Mouse (Mus musculus): ENCODE data around the gene Frmd4b. TPM values are rescaled to one million over a fixed set of nuclear protein-coding genes. Genes with fewer than 3 reads are reported as not detected.
A peak's percentile ranks its signal among the peaks of the same experiment; 100 is the strongest.

Gene Frmd4b
- polyA plus RNA-seq, 1 experiment from 2014 or later, result 32.5 TPM

- Histone ChIP-seq H3K27ac (0 out of 2 replicates have a peak overlapping the region, but pooled peaks have one; percentile 16), H3K4me1 (peaks cover 18% of the 10 kb centered on the region), H3K36me3 (peaks cover 70% of the 10 kb centered on the region), H3K9me3 (no peaks in the 10 kb centered on the region), H3K27me3 (ENCODE audit: insufficient read depth, poor library complexity, severe bottlenecking) (no peaks in the 10 kb centered on the region), H3K4me3 (no peak overlapping the region)
- 87% methylated on average over 11 of the region's 11 CpGs for WGBS
- peak; percentile 66 for DNase-seq (ENCODE audit: low spot score)
Observed at GRCm38 (mm10) chr6:97306351-97306750, 311.0 kb downstream of the Frmd4b start.

DNA sequence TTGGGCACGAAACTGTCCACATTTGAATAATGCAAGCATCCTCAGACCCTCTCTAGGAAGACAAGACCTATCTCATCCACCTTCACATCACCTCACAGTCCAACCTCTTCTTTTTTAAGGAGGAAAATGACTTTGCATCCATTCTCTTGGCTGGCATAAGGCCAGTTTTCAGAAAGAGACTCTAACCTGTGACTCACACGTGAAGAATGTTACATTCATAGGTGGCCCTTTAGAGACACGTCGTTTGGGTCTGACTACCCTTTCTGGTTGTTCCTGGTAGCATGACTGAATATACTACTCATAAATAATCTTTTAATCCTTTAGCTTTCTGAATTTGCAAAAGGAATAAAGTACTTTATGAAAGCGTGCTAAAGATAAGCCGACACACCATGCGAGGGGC, 311.9 kb downstream of the Frmd4b start:
- peaks cover 79% of the 10 kb centered on the region for H3K36me3 ChIP-seq
- WGBS, result 78% methylated on average over 7 of the region's 7 CpGs

GRCm38 (mm10) chr6:97305010-97305409, 312.3 kb downstream of the Frmd4b start:
- Histone ChIP-seq H3K27ac (no peak overlapping the region), H3K4me1 (peaks cover 8% of the 10 kb centered on the region), H3K9me3 (no peaks in the 10 kb centered on the region), H3K27me3 (ENCODE audit: insufficient read depth, poor library complexity, severe bottlenecking) (no peaks in the 10 kb centered on the region), H3K36me3 (peaks cover 84% of the 10 kb centered on the region), H3K4me3 (no peak overlapping the region)
- WGBS, result 59% methylated on average over 11 of the region's 11 CpGs
- peak; percentile 72 for DNase-seq (ENCODE audit: low spot score)

More for the DNA sequence above, 311.9 kb downstream of the Frmd4b start:
- H3K27me3 ChIP-seq (ENCODE audit: insufficient read depth, poor library complexity, severe bottlenecking), result no peaks in the 10 kb centered on the region
- no peak overlapping the region for H3K27ac ChIP-seq
- peaks cover 10% of the 10 kb centered on the region for H3K4me1 ChIP-seq
- no peaks in the 10 kb centered on the region for H3K9me3 ChIP-seq
- peak; percentile 60 for DNase-seq (ENCODE audit: low spot score)
- no peak overlapping the region for H3K4me3 ChIP-seq

GRCm38 (mm10) chr6:97303277-97304109, 313.8 kb downstream of the Frmd4b start:
- WGBS, result 89% methylated on average over 9 of the region's 9 CpGs
- H3K4me1 ChIP-seq, result no peaks in the 10 kb centered on the region
- no peak overlapping the region for H3K27ac ChIP-seq
- no peak overlapping the region for H3K4me3 ChIP-seq
- peaks cover 88% of the 10 kb centered on the region for H3K36me3 ChIP-seq
- H3K9me3 ChIP-seq, result no peaks in the 10 kb centered on the region
- DNase-seq (ENCODE audit: low spot score), result peak; percentile 39
- H3K27me3 ChIP-seq (ENCODE audit: insufficient read depth, poor library complexity, severe bottlenecking), result no peaks in the 10 kb centered on the region

GRCm38 (mm10) chr6:97302303-97302702, 315.0 kb downstream of the Frmd4b start:
- WGBS, result 86% methylated on average over 7 of the region's 7 CpGs
- no peak for DNase-seq (ENCODE audit: low spot score)
- H3K27ac ChIP-seq, result no peak overlapping the region

GRCm38 (mm10) chr6:97300659-97301058, 316.7 kb downstream of the Frmd4b start:
- DNase-seq (ENCODE audit: low spot score), result peak; percentile 55
- H3K4me1 ChIP-seq, result no peaks in the 10 kb centered on the region
- H3K27me3 ChIP-seq (ENCODE audit: insufficient read depth, poor library complexity, severe bottlenecking), result no peaks in the 10 kb centered on the region
- H3K27ac ChIP-seq, result no peak overlapping the region
- 93% methylated on average over 6 of the region's 6 CpGs for WGBS
- peaks cover 93% of the 10 kb centered on the region for H3K36me3 ChIP-seq
- H3K9me3 ChIP-seq, result no peaks in the 10 kb centered on the region
- H3K4me3 ChIP-seq, result no peak overlapping the region

More at GRCm38 (mm10) chr6:97302303-97302702, 315.0 kb downstream of the Frmd4b start:
- H3K4me1 ChIP-seq, result no peaks in the 10 kb centered on the region
- H3K27me3 ChIP-seq (ENCODE audit: insufficient read depth, poor library complexity, severe bottlenecking), result no peaks in the 10 kb centered on the region
- H3K9me3 ChIP-seq, result no peaks in the 10 kb centered on the region
- peaks cover 90% of the 10 kb centered on the region for H3K36me3 ChIP-seq
- no peak overlapping the region for H3K4me3 ChIP-seq

GRCm38 (mm10) chr6:97300180-97300579, 317.2 kb downstream of the Frmd4b start:
- no peaks in the 10 kb centered on the region for H3K27me3 ChIP-seq (ENCODE audit: insufficient read depth, poor library complexity, severe bottlenecking)
- 0 out of 2 replicates have a peak, but pooled peaks cover 4% of the 10 kb centered on the region for H3K4me1 ChIP-seq
- WGBS, result 92% methylated on average over 6 of the region's 6 CpGs
- H3K9me3 ChIP-seq, result no peaks in the 10 kb centered on the region
- DNase-seq (ENCODE audit: low spot score), result peak; percentile 4
- peaks cover 93% of the 10 kb centered on the region for H3K36me3 ChIP-seq
- H3K27ac ChIP-seq, result no peak overlapping the region
- H3K4me3 ChIP-seq, result no peak overlapping the region

DNA sequence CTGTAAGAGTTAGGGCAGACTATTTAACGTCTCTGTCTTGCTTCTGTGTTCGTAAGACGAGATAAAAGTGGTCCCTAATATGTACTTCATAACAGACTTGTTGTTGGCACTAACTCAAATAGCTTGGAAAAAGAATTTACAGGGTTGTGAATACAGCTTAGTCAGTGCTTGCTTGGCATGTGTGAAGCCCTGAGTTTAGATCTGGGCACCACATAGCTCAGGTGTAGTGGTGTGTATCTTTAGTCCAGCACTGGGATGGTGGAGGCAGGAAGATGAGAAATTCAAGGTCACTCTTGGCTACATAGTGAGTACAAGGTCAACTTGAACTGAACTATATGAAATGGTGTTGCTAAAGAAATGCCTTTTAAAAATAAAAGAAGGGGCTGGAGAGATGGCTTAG, 320.2 kb downstream of the Frmd4b start:
- H3K27ac ChIP-seq, result no peak overlapping the region
- no peak overlapping the region for H3K4me3 ChIP-seq
- peaks cover 93% of the 10 kb centered on the region for H3K36me3 ChIP-seq
- H3K27me3 ChIP-seq (ENCODE audit: insufficient read depth, poor library complexity, severe bottlenecking), result no peaks in the 10 kb centered on the region
- peaks cover 28% of the 10 kb centered on the region for H3K4me1 ChIP-seq
- WGBS, result 85% methylated on average over 3 of the region's 3 CpGs
- DNase-seq (ENCODE audit: low spot score), result peak; percentile 3
- no peaks in the 10 kb centered on the region for H3K9me3 ChIP-seq

- Histone ChIP-seq H3K27ac (no peak overlapping the region), H3K36me3 (peaks cover 93% of the 10 kb centered on the region), H3K27me3 (ENCODE audit: insufficient read depth, poor library complexity, severe bottlenecking) (no peaks in the 10 kb centered on the region), H3K4me3 (no peak overlapping the region), H3K9me3 (no peaks in the 10 kb centered on the region), H3K4me1 (peaks cover 36% of the 10 kb centered on the region)
- peak; percentile 58 for DNase-seq (ENCODE audit: low spot score)
- 90% methylated on average over 21 of the region's 21 CpGs for whole genome bisulfite sequencing
Observed at GRCm38 (mm10) chr6:97295866-97296527, 321.3 kb downstream of the Frmd4b start.

GRCm38 (mm10) chr6:97295416-97295815, 321.9 kb downstream of the Frmd4b start:
- Histone ChIP-seq H3K36me3 (peaks cover 87% of the 10 kb centered on the region), H3K27me3 (ENCODE audit: insufficient read depth, poor library complexity, severe bottlenecking) (no peaks in the 10 kb centered on the region), H3K4me3 (no peak overlapping the region), H3K4me1 (peaks cover 36% of the 10 kb centered on the region), H3K27ac (no peak overlapping the region), H3K9me3 (no peaks in the 10 kb centered on the region)
- peak; percentile 58 for DNase-seq (ENCODE audit: low spot score)
- WGBS, result 85% methylated on average over 9 of the region's 9 CpGs

- DNase-seq (ENCODE audit: low spot score), result peak; percentile 59
- Histone ChIP-seq H3K27me3 (ENCODE audit: insufficient read depth, poor library complexity, severe bottlenecking) (no peaks in the 10 kb centered on the region), H3K4me3 (no peak overlapping the region), H3K9me3 (no peaks in the 10 kb centered on the region), H3K4me1 (peaks cover 36% of the 10 kb centered on the region), H3K36me3 (peaks cover 79% of the 10 kb centered on the region), H3K27ac (no peak overlapping the region)
- 73% methylated on average over 12 of the region's 12 CpGs for WGBS
Observed at GRCm38 (mm10) chr6:97293667-97294569, 323.4 kb downstream of the Frmd4b start.

GRCm38 (mm10) chr6:97292894-97293293, 324.4 kb downstream of the Frmd4b start:
- Histone ChIP-seq H3K36me3 (peaks cover 79% of the 10 kb centered on the region), H3K9me3 (no peaks in the 10 kb centered on the region), H3K27ac (no peak overlapping the region), H3K4me3 (no peak overlapping the region), H3K27me3 (ENCODE audit: insufficient read depth, poor library complexity, severe bottlenecking) (no peaks in the 10 kb centered on the region), H3K4me1 (peaks cover 36% of the 10 kb centered on the region)
- peak; percentile 68 for DNase-seq (ENCODE audit: low spot score)
- WGBS, result 65% methylated on average over 5 of the region's 5 CpGs

Data from heart, embryonic 10.5 days (tissue).